Comparison of ENCODE assay signal across 22 mouse cellular contexts in the genomic region with DNA sequence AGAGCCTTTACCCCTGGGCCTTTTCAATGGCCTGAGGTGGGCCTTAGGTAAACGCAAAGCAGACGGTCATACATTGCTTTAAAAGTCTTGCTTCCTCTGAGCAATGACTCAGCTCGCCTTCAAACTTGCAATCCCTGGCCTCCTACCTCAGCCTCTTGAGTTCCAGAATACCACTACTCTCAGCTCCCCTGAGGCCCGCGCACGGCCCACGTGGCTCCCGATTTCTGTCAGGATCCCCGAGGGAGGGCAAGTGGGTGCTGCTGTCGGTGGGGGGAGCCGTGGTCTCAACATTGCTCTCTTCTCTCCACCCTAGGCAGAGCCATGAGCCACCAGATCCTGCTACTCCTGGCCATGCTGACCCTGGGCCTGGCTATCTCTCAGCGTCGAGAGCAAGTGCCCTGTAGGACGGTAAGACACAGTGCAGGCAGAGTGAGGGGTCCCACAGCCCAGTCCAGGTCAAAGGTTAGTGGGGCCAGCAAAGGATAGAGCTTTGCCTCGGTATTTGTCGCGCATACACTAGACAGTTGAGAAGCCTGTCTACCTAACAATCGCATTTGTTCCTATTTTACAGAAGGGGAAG. TPM values are rescaled to one million over a fixed set of nuclear protein-coding genes. Genes with fewer than 3 reads are reported as not detected.
A peak's percentile ranks its signal among the peaks of the same experiment; 100 is the strongest.
DNase-seq lines count a peak whose midpoint lies in the region; ATAC-seq and TF ChIP-seq lines count a peak whose summit lies in the region.
"Had no signal": no experiment of that assay in that cellular context is flagged by ENCODE, and none has a peak within 500 bp of the region (broad histone marks: within the 10 kb centered on the region; RNA-seq: fewer than 3 reads in every experiment).

No protein-coding gene starts in this region.

- H3K4me3 ChIP-seq in kidney, adult 2 months (ENCODE audit: insufficient read depth, low read depth, low read length) = no peak overlapping the region
- no peak overlapping the region for H3K4me3 ChIP-seq in embryonic fibroblast, embryonic 13.5 days (ENCODE audit: insufficient read depth, low read length)
- no peak overlapping the region for H3K4me3 ChIP-seq in midbrain, embryonic 13.5 days (replicated peaks)
- H3K4me3 ChIP-seq: hindbrain, embryonic 13.5 days; midbrain, embryonic 12.5 days had no signal

- no peak for TF ChIP-seq POLR2A in kidney, adult 2 months (IDR thresholded peaks at IDR 0.05; ENCODE audit: low read depth, low read length)
- no peak for TF ChIP-seq POLR2A in embryonic fibroblast, embryonic 13.5 days (IDR thresholded peaks at IDR 0.05; ENCODE audit: low read depth, low read length)

- no peak overlapping the region for H3K4me2 ChIP-seq in midbrain, embryonic 13.5 days (replicated peaks)
- H3K4me2 ChIP-seq: hindbrain, embryonic 13.5 days; midbrain, embryonic 12.5 days had no signal

- WGBS in kidney, adult 2 months = 73% methylated on average over 18 of the region's 18 CpGs
- WGBS in midbrain, embryonic 13.5 days = 79% methylated on average over 18 of the region's 18 CpGs

- peaks cover 7% of the 10 kb centered on the region; the same call in 1 of the 2 replicates for H3K4me1 ChIP-seq in kidney, adult 2 months (ENCODE audit: control insufficient read depth, insufficient read depth, low read length)
- peaks cover 24% of the 10 kb centered on the region for H3K4me1 ChIP-seq in embryonic fibroblast, embryonic 13.5 days (ENCODE audit: control insufficient read depth, insufficient read depth, low read length)
- H3K4me1 ChIP-seq in midbrain, embryonic 13.5 days (replicated peaks) = 0 out of 2 replicates have a peak, but pooled peaks cover 8% of the 10 kb centered on the region

- no peak for ATAC-seq in midbrain, embryonic 13.5 days
- ATAC-seq: forebrain, postnatal 0 days had no signal

- H3K27ac ChIP-seq in kidney, adult 2 months (ENCODE audit: insufficient read depth, low read depth, low read length) = peak overlapping the region; percentile 39
- peak overlapping the region; percentile 64 for H3K27ac ChIP-seq in embryonic fibroblast, embryonic 13.5 days (ENCODE audit: insufficient read depth, low read length)
- no peak overlapping the region for H3K27ac ChIP-seq in midbrain, embryonic 13.5 days
- H3K27ac ChIP-seq: hindbrain, embryonic 13.5 days; midbrain, embryonic 12.5 days; stomach, postnatal 0 days had no signal

- DNase-seq in kidney, adult 2 months = no peak
- no peak for DNase-seq in kidney, adult 8-10 months
- DNase-seq in thymus, postnatal 4 days = peak; percentile 46
- no peak for DNase-seq in thymus, postnatal 0 days (ENCODE audit: low spot score)
- no peak for DNase-seq in left cerebral cortex, postnatal 10 days (ENCODE audit: extremely low spot score in 1 of 2, low spot score in 2 of 2)
- DNase-seq: adrenal gland, adult 8-10 months; cerebellum, adult 11-12 months; cerebellum, postnatal 25 days; forebrain, postnatal 0 days; layer of hippocampus, adult 9-11 months; right cerebral cortex, postnatal 25 days; thymus, postnatal 25 days had no signal

- no peaks in the 10 kb centered on the region for H3K36me3 ChIP-seq in kidney, adult 2 months (ENCODE audit: control insufficient read depth, insufficient read depth, low read length)
- no peaks in the 10 kb centered on the region for H3K36me3 ChIP-seq in midbrain, embryonic 13.5 days
- H3K36me3 ChIP-seq: hindbrain, embryonic 13.5 days; midbrain, embryonic 12.5 days had no signal

- no peaks in the 10 kb centered on the region for H3K27me3 ChIP-seq in kidney, adult 2 months (replicated peaks; ENCODE audit: control insufficient read depth, insufficient read depth, low read length)
- H3K27me3 ChIP-seq in midbrain, embryonic 13.5 days = peaks cover 23% of the 10 kb centered on the region

- intact Hi-C loops in left cerebral cortex, postnatal 10 days (cut with DNase I) = no loop called here

- H3K9me3 ChIP-seq in midbrain, embryonic 13.5 days = no peaks in the 10 kb centered on the region
- H3K9me3 ChIP-seq: hindbrain, embryonic 13.5 days; midbrain, embryonic 12.5 days had no signal

- no peak for TF ChIP-seq CTCF in kidney, adult 2 months (conservative IDR thresholded peaks at IDR 0.05; ENCODE audit: insufficient read depth, insufficient read length, low read depth, low read length)
- TF ChIP-seq CTCF in embryonic fibroblast, embryonic 13.5 days (IDR thresholded peaks at IDR 0.05; ENCODE audit: borderline replicate concordance, insufficient read depth, low read length) = no peak

- H3K9ac ChIP-seq in midbrain, embryonic 13.5 days (replicated peaks) = no peak overlapping the region
- H3K9ac ChIP-seq: forebrain, postnatal 0 days; hindbrain, embryonic 13.5 days; midbrain, embryonic 12.5 days had no signal

RNA-seq across cellular contexts. Expression of a gene that starts 4.9 kb away (rescaled TPM):
- polyA plus RNA-seq in kidney, adult 2 months (2012; rRNA removed) = 22.1 and 24.7 TPM in 2 replicates
- 3.0 and 3.4 TPM in 2 replicates for polyA plus RNA-seq in thymus, postnatal 0 days (2015; fragmentation: Nextera tagmentation; extraction: Ambion mirVana)
- 95.5 and 220 TPM in 2 replicates for polyA plus RNA-seq in embryonic fibroblast, embryonic 13.5 days (2011; ENCODE audit: insufficient read length, low read depth, missing spikeins)
- 2.7 and 3.8 TPM in 2 replicates for polyA plus RNA-seq in midbrain, embryonic 13.5 days (2015; fragmentation: Nextera tagmentation; extraction: Ambion mirVana)
- total RNA-seq in left cerebral cortex, postnatal 10 days (2021) = 1 to 10 TPM; 2.8 to 4.3 TPM

RNA-seq across cellular contexts. Expression of a gene that starts 53.8 kb away (rescaled TPM):
- polyA plus RNA-seq in kidney, adult 2 months (2012; rRNA removed) = not detected in 2 replicates
- polyA plus RNA-seq in thymus, postnatal 0 days (2015; fragmentation: Nextera tagmentation; extraction: Ambion mirVana) = not detected in 2 replicates
- polyA plus RNA-seq in embryonic fibroblast, embryonic 13.5 days (2011; ENCODE audit: insufficient read length, low read depth, missing spikeins) = not detected in 2 replicates
- polyA plus RNA-seq in midbrain, embryonic 13.5 days (2015; fragmentation: Nextera tagmentation; extraction: Ambion mirVana) = not detected in 2 replicates
- not detected for total RNA-seq in left cerebral cortex, postnatal 10 days (2021)
- total RNA-seq: adrenal gland, adult 8-10 months; forebrain, postnatal 0 days had no signal
- polyA plus RNA-seq: embryonic facial prominence, embryonic 11.5 days; forebrain, postnatal 0 days; intestine, embryonic 14.5 days; kidney, embryonic 16.5 days; limb, embryonic 14.5 days; lung, embryonic 16.5 days; midbrain, embryonic 12.5 days had no signal
